Mouse (Mus musculus): ENCODE data around the gene Fcrl6.

The Fcrl6 gene

DNA sequence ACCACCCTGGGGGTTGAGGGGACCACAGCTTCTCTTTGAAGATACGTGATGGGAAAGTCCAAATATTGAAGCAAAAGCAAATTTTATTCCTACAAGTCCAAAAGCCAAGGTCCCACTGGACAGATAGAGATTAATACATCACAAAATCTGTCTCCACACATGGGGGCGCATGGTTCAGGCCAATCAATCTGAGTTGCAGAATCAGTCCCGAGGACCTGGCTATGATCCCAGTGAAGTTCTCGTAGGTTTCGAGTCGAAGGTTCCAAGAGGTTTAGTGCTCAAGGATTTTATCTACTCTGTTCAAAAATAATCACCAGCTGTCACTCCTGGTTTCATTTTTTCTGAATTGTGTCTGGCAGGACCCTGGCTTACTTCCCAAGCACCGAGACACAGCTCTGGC, 51.3 kb downstream of the Fcrl6 start:
- in situ Hi-C loops (cut with MboI; ENCODE audit: unreplicated experiment in 2 of 2), result no loop called here

DNA sequence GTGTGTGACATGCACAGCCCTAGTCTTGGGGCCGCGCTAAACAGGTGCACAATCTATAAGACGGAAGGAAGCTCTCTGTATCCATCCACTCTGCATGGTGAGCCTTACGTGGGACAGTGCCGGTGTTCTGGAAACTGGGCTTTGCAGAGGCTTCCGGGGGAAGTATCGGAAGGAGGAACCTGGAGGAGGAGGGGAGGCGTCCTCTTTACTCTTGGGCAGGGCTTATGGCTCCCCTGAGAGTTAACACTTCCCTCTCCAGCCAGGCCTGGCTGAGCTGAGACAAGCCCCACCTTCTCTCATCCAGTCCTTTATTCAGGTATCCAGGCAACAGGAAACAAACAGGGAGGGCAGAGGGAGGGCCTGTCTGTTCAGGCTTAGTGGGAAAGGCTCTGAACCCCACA, 51.8 kb downstream of the Fcrl6 start:
- in situ Hi-C loops (cut with MboI; ENCODE audit: unreplicated experiment in 2 of 2), result no loop called here

DNA sequence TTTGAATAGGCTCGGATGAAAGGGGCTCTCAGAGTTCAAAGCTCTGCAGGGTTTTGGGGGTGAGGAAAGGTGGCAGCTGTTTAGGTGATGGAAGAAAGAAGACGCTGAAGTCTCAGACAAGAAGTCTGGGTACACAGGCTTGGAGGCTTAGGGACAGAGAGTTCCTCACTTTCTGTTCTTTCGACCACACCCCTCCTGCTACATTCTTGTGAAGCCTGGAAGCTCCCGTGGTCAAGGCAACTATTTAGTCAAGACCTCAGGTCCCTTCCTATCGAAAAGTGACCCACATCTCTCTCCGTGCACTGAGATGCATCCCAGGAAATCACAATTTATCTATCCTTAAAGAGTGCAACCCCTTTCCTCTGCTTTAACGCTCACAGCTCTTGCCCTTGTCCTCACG, 52.6 kb downstream of the Fcrl6 start:
- in situ Hi-C loops (cut with MboI; ENCODE audit: unreplicated experiment in 2 of 2), result no loop called here

DNA sequence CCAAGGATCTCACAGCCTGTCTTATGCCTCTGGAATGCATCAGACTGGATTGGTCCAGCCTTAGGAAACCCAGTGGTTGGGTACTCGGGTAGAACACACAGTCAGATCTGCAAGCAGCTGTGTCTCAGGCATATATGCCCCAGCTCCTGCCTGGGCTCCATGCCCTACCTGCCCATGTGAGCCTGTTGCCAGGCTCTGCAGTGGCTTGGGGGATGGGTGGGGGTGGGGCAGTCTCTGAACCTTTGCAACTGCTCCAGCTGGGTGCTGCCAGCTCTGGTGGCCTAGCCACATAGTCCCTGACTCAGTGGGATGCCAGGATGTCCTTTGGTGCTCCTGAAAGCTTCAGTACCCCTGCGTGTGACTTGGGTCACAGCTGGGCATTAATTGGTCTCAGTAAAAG, 53.0 kb downstream of the Fcrl6 start:
- in situ Hi-C loops (cut with MboI; ENCODE audit: unreplicated experiment in 2 of 2), result no loop called here

DNA sequence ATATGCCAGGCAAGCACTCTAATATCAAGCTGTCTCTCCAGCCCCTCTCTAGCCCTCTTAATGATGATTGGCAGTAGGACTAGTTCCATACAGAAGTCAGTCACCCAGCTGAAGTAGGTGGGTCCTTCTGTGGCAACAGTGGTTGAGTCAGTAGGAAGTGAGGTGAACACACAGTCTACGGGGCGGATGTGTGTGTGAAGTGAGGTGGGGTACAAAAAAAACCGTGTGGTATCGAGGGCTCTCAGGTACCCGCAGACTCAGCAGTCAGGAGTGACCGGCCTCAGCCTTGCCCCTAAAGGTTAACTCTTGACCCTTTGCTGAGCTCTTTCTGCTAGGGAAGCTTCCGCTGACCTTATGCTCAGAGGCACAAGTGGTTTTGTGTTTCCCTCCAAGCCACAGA, 53.9 kb downstream of the Fcrl6 start:
- in situ Hi-C loops (cut with MboI; ENCODE audit: unreplicated experiment in 2 of 2), result no loop called here
